ENCODE assay signal across 18 mouse cellular contexts in the genomic region with DNA sequence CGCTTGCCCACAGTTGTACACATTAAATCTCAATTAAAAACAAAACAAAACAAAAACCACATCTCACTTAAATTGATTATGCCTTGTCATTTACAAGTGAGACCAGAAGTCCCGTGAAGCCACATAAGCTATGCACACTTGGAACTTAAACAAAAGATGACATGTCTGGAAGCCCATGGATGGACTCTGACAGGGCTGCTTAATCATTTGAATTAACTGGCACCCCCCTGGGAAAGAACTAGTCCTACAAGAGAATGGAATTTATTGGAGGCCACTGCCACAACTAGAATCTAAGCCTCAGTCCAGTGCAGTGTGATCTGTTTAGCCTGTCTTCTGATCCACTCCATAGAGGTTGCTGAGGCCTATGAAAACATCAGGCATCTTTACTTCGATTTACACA.
"Had no signal": no experiment of that assay in that cellular context is flagged by ENCODE, and none has a peak within 500 bp of the region (broad histone marks: within the 10 kb centered on the region; RNA-seq: fewer than 3 reads in every experiment).

No protein-coding gene starts in this region.

- H3K27me3 ChIP-seq: liver, embryonic 15.5 days; neural tube, embryonic 13.5 days; stomach, embryonic 15.5 days had no signal

- H3K27ac ChIP-seq: kidney, postnatal 0 days; liver, embryonic 15.5 days; neural tube, embryonic 13.5 days; stomach, embryonic 15.5 days had no signal

- ATAC-seq: midbrain, embryonic 16.5 days had no signal

- H3K4me3 ChIP-seq: liver, embryonic 15.5 days; neural tube, embryonic 13.5 days; stomach, embryonic 15.5 days had no signal

- H3K36me3 ChIP-seq: liver, embryonic 15.5 days; neural tube, embryonic 13.5 days; stomach, embryonic 15.5 days had no signal

- DNase-seq: kidney, adult 11 months; kidney, adult 9 months; kidney, postnatal 36 days; layer of hippocampus, adult 9-11 months; layer of hippocampus, postnatal 36 days; lung, embryonic 14.5 days; lung, postnatal 10 days; lung, postnatal 4 days; right cerebral cortex, adult 18-20 months; thymus, adult 2 months; thymus, postnatal 25 days had no signal

- H3K9ac ChIP-seq: liver, embryonic 15.5 days; lung, embryonic 14.5 days; neural tube, embryonic 13.5 days; stomach, embryonic 15.5 days had no signal

- H3K4me2 ChIP-seq: liver, embryonic 11.5 days; liver, embryonic 15.5 days; lung, embryonic 14.5 days; midbrain, embryonic 11.5 days; neural tube, embryonic 13.5 days; stomach, embryonic 15.5 days had no signal

- H3K9me3 ChIP-seq: liver, embryonic 15.5 days; neural tube, embryonic 13.5 days; stomach, embryonic 15.5 days had no signal
